Mouse (Mus musculus) lung, adult 2 months (tissue): ENCODE results near the gene Prrg2. TPM values are rescaled to one million over a fixed set of nuclear protein-coding genes. Genes with fewer than 3 reads are reported as not detected.
"Not testable (repeated sequence)": the region's sequence is repeated elsewhere in the genome, so short reads cannot be mapped to it uniquely, and the experiment has no call there.

Source experiments
- DNase-seq: peaks from one replicate; pipeline ENCODE4 v3.0.0; 2022
- H3K4me1 ChIP-seq: fragments of 200-500 bp; 2 replicates; pipeline ENCODE4 v1.6.1; 2011; ENCODE audit warnings: low read length; ENCODE audit not compliant: control insufficient read depth, insufficient read depth
- H3K4me3 ChIP-seq: fragments of 200-500 bp; replicated peaks from 2 replicates; pipeline ENCODE3; 2011; ENCODE audit warnings: low read depth, mild to moderate bottlenecking, control low read depth, low read length; ENCODE audit errors: extremely low read depth
- CTCF ChIP-seq: fragments of 200-500 bp; IDR thresholded peaks from 2 replicates; pipeline ENCODE4 v1.5.1; 2011; ENCODE audit warnings: mild to moderate bottlenecking, low read length, control low read depth; ENCODE audit not compliant: insufficient read depth
- POLR2A ChIP-seq: fragments of 200-500 bp; IDR thresholded peaks from 2 replicates; pipeline ENCODE4 v1.6.1; 2011; ENCODE audit warnings: low read depth, mild to moderate bottlenecking, control low read depth, low read length, borderline replicate concordance; ENCODE audit errors: extremely low read depth
- WGBS: fragments of 180-500 bp; shearing (Covaris S2); methylation state at CpG from one replicate; pipeline ENCODE4 v1.1.7; 2018; 5-methylcytosine and 5-hydroxymethylcytosine counted together
- polyA plus RNA-seq: library from polyadenylated mRNA; depleted of rRNA; stranded (reverse); fragments of >200 nt; gene quantifications from 2 replicates; pipeline ENCODE4 v1.2.3, GENCODE M21; 2012

Gene Prrg2
- polyA plus RNA-seq, 1 experiment = 82.5 TPM

- TF ChIP-seq POLR2A = no peak
- TF ChIP-seq CTCF = no peak
- no peak for DNase-seq
- no peak overlapping the region for H3K4me3 ChIP-seq
- H3K4me1 ChIP-seq = no peaks in the 10 kb centered on the region
- 72% methylated on average over 2 of the region's 2 CpGs for WGBS
Observed at GRCm38 (mm10) chr7:45026256-45026655, 36.2 kb downstream of the Prrg2 start.

GRCm38 (mm10) chr7:45025601-45026220 lies 36.8 kb downstream of the Prrg2 start:
- 61% methylated on average over 8 of the region's 8 CpGs for WGBS
- H3K4me1 ChIP-seq = no peaks in the 10 kb centered on the region
- DNase-seq = no peak
- TF ChIP-seq POLR2A (no peak), CTCF (no peak)
- no peak overlapping the region for H3K4me3 ChIP-seq

- WGBS = 74% methylated on average over 15 of the region's 15 CpGs
- DNase-seq = no peak
- no peak overlapping the region for H3K4me3 ChIP-seq
- TF ChIP-seq POLR2A = no peak
- 0 out of 2 replicates have a peak, but pooled peaks cover under 1% of the 10 kb centered on the region for H3K4me1 ChIP-seq
Observed at GRCm38 (mm10) chr7:45024281-45025248, 37.9 kb downstream of the Prrg2 start.

- TF ChIP-seq CTCF = 0 out of 2 replicates have a peak, but pooled peaks have one; percentile 25
- DNase-seq, H3K4me3 ChIP-seq, H3K4me1 ChIP-seq: not testable (repeated sequence)
- WGBS = 65% methylated on average over 5 of the region's 5 CpGs
Observed at GRCm38 (mm10) chr7:45023711-45024110, 38.8 kb downstream of the Prrg2 start.

DNA sequence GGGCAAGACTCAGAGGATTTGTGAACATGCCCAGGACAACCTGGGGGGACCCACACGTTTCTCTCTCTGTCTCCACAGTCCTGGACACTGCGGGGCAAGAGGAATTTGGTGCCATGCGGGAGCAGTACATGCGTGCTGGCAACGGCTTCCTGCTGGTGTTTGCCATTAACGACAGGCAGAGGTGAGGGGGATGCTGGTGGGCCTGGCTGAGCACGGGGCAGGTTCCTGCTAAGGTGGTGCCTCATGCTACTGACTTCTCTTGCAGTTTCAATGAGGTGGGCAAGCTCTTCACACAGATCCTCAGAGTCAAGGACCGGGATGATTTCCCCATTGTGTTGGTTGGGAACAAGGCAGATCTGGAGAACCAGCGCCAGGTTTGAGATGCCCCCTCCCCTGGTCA lies 42.3 kb downstream of the Prrg2 start:
- TF ChIP-seq CTCF = no peak
- TF ChIP-seq POLR2A = no peak
- H3K4me3 ChIP-seq = no peak overlapping the region
- DNase-seq = no peak
- peaks cover 2% of the 10 kb centered on the region; the same call in 1 of the 2 replicates for H3K4me1 ChIP-seq
- WGBS = 74% methylated on average over 9 of the region's 9 CpGs

GRCm38 (mm10) chr7:45019031-45019571 lies 43.4 kb downstream of the Prrg2 start:
- DNase-seq = peak; percentile 71
- TF ChIP-seq CTCF = no peak
- TF ChIP-seq POLR2A = peak; percentile 76; the same call in 1 of the 2 replicates
- peak overlapping the region; percentile 76 for H3K4me3 ChIP-seq
- H3K4me1 ChIP-seq = peaks cover 2% of the 10 kb centered on the region; the same call in 1 of the 2 replicates
- 10% methylated on average over 8 of the region's 8 CpGs for WGBS

- under 1% methylated on average over 36 of the region's 36 CpGs for WGBS
- TF ChIP-seq POLR2A = peak; percentile 90
- no peak for TF ChIP-seq CTCF
- H3K4me1 ChIP-seq = peaks cover 2% of the 10 kb centered on the region; the same call in 1 of the 2 replicates
- H3K4me3 ChIP-seq = peak within 1 kb of the TSS; percentile 76
- DNase-seq = peak; percentile 85
Observed at GRCm38 (mm10) chr7:45017242-45018061, 45.0 kb downstream of the Prrg2 start, which contains the start of gene Rras. Rras (plus strand) TSS chr7:45017961.

DNA sequence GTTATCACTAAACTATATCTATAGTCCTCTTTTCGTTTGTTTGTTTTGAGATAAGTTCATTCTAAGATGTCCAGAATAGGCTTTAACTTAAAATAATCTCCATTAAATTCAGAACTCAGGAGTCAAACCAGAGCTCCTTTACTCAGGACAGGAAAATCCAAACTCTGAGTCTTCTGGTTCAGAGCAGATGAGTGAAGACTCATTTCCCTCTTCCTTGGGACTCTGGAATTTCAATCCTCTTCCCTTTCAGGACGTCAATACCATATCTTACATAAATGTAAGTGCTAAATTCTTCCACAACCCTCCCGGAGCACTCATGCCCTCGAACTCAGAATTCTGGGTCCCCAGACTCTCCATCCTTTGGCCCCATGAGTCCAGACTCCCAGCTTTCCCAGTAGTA lies 45.7 kb downstream of the Prrg2 start:
- H3K4me3 ChIP-seq = peak overlapping the region; percentile 34
- TF ChIP-seq POLR2A (no peak), CTCF (no peak)
- 1% methylated on average over 4 of the region's 4 CpGs for WGBS
- peaks cover 2% of the 10 kb centered on the region; the same call in 1 of the 2 replicates for H3K4me1 ChIP-seq
- DNase-seq = no peak
